Mouse (Mus musculus): Measurements from ENCODE around the gene Cox4i1. TPM values are rescaled to one million over a fixed set of nuclear protein-coding genes. Genes with fewer than 3 reads are reported as not detected.

Cox4i1 gene
- polyA plus RNA-seq (2012) = 307 and 322 TPM in 2 replicates

DNA sequence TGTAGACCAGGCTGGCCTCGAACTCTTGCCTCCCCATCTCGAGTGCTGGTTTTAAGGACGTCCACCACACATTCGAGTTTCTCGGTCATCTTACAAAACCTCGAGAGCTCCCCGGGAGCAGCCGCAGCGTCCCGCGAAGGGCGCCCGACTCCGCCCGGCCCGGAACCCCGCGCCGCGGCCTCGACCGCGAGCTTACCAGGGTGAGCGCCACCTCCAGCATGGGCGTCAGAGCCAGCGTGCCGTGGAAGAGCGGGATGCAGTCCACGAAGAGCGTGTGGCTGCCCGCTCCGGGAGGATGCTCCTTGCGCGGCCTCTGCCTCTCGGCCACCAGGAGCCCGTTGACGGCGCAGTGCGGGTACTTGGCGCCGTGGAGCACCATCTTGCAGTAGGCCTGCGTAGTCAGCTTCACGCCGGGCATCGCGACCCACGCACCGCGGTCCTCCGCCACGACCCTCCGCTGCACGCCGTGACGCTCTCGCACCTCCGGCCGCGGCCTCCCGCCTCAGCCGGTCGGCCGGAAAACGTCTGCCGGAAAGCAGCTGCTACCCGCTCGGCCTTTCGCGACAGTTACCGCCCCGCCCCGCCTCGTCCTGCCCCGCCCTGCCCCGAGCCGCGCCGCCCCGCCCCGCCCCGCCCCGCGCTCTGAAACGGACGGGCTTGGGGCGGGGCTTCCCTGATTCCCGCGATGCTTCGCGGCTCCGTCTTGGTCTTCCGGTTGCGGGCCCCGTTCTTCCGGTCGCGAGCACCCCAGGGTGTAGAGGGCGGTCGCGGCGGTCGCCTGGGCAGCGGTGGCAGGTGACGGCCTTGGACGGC, at the start of gene Cox4i1, which contains the start of gene Gm27021:
Gene Cox4i1, plus strand, starts transcription at position 662 of the 813 bp plus-strand sequence.
Gene Gm27021, minus strand, starts transcription at position 519 of the 813 bp plus-strand sequence.
- TF ChIP-seq GATA1 (IDR thresholded peaks at IDR 0.05; ENCODE audit: low read length) = no peak

GRCm38 (mm10) chr8:120619235-120620180, 48.5 kb upstream of the Cox4i1 start:
- TF ChIP-seq GATA1 (IDR thresholded peaks at IDR 0.05; ENCODE audit: low read length) = no peak

DNA sequence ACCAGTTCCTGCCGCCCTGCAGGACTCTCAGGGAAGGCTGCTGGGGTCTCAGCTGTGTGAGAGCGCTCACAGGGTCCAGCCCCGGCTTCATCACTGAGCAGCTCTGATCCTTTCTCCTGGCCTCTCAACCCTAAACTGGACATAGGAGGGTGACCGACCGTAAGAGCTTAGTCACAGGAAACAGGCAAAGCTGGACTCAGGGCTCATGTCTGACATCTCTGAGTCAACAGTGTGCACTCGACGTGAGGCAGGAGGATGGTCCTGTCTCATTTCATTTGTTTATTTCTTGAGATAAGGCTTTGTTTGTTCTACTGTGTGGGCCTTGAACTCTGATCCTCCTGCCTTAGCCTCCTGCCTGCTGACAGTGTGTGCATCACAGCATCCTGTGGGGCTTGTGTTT, 47.6 kb upstream of the Cox4i1 start:
- no peak for TF ChIP-seq GATA1 (IDR thresholded peaks at IDR 0.05; ENCODE audit: low read length)

DNA sequence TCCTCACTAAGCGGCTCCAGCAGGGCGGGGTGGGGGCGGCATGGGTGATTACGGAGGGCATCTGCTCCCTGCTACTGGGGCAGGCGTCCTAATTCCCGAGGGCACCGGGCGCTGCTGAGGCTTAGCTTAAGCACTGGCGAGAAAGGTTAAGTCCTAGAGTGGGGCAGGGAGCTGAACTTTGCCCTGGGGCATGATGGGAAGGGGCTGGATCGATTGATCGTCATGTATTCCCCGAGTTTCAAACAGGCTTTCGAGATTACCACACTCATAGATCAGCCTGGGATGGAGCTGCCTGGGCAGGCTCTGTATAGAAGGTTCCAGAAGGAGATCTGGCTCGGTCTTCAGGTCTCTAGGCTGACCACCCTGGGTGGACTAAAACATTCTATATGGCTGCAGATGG, 45.9 kb upstream of the Cox4i1 start:
- no peak for TF ChIP-seq GATA1 (IDR thresholded peaks at IDR 0.05; ENCODE audit: low read length)

DNA sequence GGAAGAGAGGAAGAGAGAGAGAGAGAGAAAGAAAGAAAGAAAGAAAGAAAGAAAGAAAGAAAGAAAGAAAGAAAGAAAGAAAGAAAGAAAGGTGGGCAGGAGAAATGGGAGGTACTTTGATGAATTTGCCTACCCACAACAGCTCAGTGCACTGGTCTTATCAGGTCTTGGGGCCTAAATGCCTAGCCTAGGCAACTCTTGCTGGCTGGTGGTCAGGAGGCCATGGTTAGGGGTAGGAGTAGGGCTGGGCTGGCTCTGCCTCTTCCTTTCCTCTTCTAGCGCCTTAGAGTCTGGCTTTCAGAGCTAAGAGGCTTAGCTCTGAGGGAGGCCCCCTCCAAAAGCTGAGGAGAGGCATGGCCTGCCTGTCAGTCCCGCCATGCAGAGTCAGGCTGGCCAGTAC, 44.4 kb upstream of the Cox4i1 start:
- TF ChIP-seq GATA1 (IDR thresholded peaks at IDR 0.05; ENCODE audit: low read length) = no peak

DNA sequence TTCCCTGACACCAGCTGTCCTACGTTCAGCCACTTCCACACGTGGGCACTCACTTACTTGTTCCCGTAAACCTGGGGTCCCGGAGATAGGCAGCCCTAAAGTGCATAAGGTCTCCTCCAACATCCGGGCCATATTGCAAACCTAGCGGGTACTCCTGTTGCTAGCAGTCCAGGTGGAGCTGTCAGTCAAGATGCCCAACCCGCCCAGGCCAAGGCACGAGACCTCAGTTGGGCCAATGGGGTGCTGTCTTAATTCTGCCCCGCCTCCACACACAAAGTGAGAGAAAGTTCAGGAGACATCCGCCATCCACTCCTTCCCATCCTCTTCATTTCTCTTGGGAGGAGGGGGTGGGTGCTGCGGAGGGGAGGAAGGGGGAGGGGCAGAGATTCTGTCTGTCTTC, 41.6 kb upstream of the Cox4i1 start:
- TF ChIP-seq GATA1 (IDR thresholded peaks at IDR 0.05; ENCODE audit: low read length) = no peak

GRCm38 (mm10) chr8:120627298-120627697, 40.7 kb upstream of the Cox4i1 start:
- TF ChIP-seq GATA1 (IDR thresholded peaks at IDR 0.05; ENCODE audit: low read length) = no peak

DNA sequence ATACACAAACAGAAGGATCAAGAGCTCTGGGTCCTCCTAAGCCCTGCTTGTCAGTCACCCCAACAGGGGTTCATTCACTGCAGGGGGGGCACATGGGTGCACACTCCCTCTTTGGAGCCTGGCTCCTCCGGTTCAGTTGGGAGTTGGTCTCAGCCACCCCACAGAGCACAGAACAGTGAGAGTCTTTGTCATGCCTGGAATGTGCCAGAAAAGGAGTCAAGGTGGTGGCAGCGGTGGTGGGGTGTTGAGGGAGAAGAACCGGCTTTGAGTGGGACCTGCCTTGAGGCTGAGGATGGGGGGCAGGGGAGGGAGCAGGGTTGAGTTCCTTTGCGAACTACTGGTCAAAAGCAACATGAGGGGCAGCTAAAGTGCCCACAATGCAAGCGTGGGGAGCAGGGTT, 38.0 kb upstream of the Cox4i1 start:
- no peak for TF ChIP-seq GATA1 (IDR thresholded peaks at IDR 0.05; ENCODE audit: low read length)

- no peak for TF ChIP-seq GATA1 (IDR thresholded peaks at IDR 0.05; ENCODE audit: low read length)
Measured at GRCm38 (mm10) chr8:120630848-120631247, 37.2 kb upstream of the Cox4i1 start.

- TF ChIP-seq GATA1 (IDR thresholded peaks at IDR 0.05; ENCODE audit: low read length) = no peak
Measured at GRCm38 (mm10) chr8:120631441-120632375, 36.3 kb upstream of the Cox4i1 start.

GRCm38 (mm10) chr8:120632969-120633664, 34.9 kb upstream of the Cox4i1 start:
- TF ChIP-seq GATA1 (IDR thresholded peaks at IDR 0.05; ENCODE audit: low read length) = no peak

DNA sequence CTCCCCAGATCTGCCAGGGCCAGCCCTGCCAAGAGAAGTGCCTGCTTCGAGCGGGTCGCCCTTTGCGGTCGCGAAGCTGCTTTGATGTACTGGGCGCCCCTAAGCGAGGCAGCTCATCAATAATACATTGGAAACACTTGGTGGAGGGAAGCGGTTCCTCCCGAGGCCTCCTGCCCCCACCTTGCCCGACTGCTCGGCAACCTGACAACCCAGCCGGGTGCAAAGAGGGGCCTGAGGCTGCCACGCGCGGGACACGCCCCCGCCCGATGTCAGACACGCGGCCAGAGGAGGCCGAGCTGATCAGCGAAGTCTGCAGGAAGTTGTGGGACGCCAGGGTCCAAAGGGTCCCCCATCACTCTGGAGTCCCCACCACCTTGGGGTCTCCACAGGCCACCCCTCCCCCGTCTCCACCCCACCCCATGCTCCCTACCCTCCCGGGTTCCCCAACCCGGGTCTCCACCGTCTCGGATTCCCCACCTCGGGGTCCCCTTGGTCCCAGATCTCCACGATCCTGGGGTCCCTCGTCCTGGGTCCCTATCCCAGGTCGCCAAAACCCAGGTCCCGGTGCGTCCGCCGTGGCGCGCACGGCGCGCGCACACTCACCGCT, 34.3 kb upstream of the Cox4i1 start:
- no peak for TF ChIP-seq GATA1 (IDR thresholded peaks at IDR 0.05; ENCODE audit: low read length)

- TF ChIP-seq GATA1 (IDR thresholded peaks at IDR 0.05; ENCODE audit: low read length) = no peak
Measured at GRCm38 (mm10) chr8:120634329-120634839, 33.6 kb upstream of the Cox4i1 start.

DNA sequence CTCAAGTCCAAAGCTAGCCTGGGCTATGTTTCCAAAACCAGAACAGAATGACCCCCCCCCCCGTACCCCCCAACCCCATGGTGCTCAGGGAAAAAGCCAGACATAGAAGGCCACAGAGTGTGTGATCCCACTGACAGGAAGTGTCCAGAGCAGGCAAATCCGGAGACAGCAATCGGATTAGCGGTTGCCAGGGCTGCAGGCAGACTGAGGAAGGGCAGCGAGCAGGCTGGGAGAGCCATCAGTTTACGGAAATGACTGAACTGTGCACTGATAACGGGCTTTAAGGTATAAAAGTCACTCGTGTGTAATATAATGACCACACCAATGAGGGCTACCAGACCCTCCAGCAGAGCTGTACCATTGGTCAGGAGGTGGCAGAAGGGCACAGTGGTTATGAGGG, 26.8 kb upstream of the Cox4i1 start:
- no peak for TF ChIP-seq GATA1 (IDR thresholded peaks at IDR 0.05; ENCODE audit: low read length)

All from G1E-ER4 (cell line).